Comparison of ENCODE assay signal across 8 mouse cellular contexts in genomic region chr2:119897090-119897732, GRCm38 (mm10). TPM values are rescaled to one million over a fixed set of nuclear protein-coding genes. Genes with fewer than 3 reads are reported as not detected.
A peak's percentile ranks its signal among the peaks of the same experiment; 100 is the strongest.
DNase-seq lines count a peak whose midpoint lies in the region; ATAC-seq and TF ChIP-seq lines count a peak whose summit lies in the region.

Gene Mga, plus strand, starts transcription at chr2:119897228.

- H3K4me3 ChIP-seq in C2C12 (ENCODE audit: insufficient read depth, poor library complexity, severe bottlenecking) (peak within 1 kb of the TSS; percentile 28), myocyte (peak within 1 kb of the TSS; percentile 32)
- H3K4me3 ChIP-seq in erythroblast, embryonic 14.5 days (replicated peaks): peak within 1 kb of the TSS; percentile 70
- H3K4me3 ChIP-seq in heart, embryonic 11.5 days (ENCODE audit: low read depth, low read length): peak within 1 kb of the TSS; percentile 63
- peak within 1 kb of the TSS; percentile 68 for H3K4me3 ChIP-seq in kidney, embryonic 16.5 days (ENCODE audit: low read length)
- peak within 1 kb of the TSS; percentile 55 for H3K4me3 ChIP-seq in liver, adult 2 months (ENCODE audit: insufficient read depth, low read depth, low read length)

- H3K4me1 ChIP-seq in erythroblast, embryonic 14.5 days (ENCODE audit: control insufficient read depth): peaks cover 24% of the 10 kb centered on the region
- peaks cover 10% of the 10 kb centered on the region for H3K4me1 ChIP-seq in heart, embryonic 11.5 days (ENCODE audit: control insufficient read depth, insufficient read depth, low read length)
- H3K4me1 ChIP-seq in kidney, embryonic 16.5 days (ENCODE audit: insufficient read depth, low read length): peaks cover 20% of the 10 kb centered on the region
- peaks cover 7% of the 10 kb centered on the region for H3K4me1 ChIP-seq in liver, adult 2 months (ENCODE audit: control insufficient read depth, insufficient read depth, low read length)

- peak within 1 kb of the TSS; percentile 48 for H3ac ChIP-seq in C2C12 (ENCODE audit: control insufficient read depth, insufficient read length, low read depth)
- peak within 1 kb of the TSS; percentile 15 for H3ac ChIP-seq in myocyte (ENCODE audit: control insufficient read depth, insufficient read length)

- TF ChIP-seq POLR2A in brain, embryonic 14.5 days (IDR thresholded peaks at IDR 0.05; ENCODE audit: borderline replicate concordance, extremely low read depth, insufficient read depth, insufficient read length, poor library complexity, severe bottlenecking): peak; percentile 38; the same call in 1 of the 2 replicates
- TF ChIP-seq POLR2A in liver, adult 2 months (IDR thresholded peaks at IDR 0.05; ENCODE audit: extremely low read depth, insufficient read depth, low read length): no peak
- TF ChIP-seq POLR2A in myocyte (IDR thresholded peaks at IDR 0.05; ENCODE audit: insufficient read length, low read depth): peak; percentile 45

- peak within 1 kb of the TSS; percentile 97 for H3K4me2 ChIP-seq in heart, embryonic 11.5 days
- H3K4me2 ChIP-seq in kidney, embryonic 16.5 days (replicated peaks; ENCODE audit: low read depth, low read length): peak within 1 kb of the TSS; percentile 98
- peak within 1 kb of the TSS; percentile 86 for H3K4me2 ChIP-seq in myocyte (ENCODE audit: low read depth)

- TF ChIP-seq CTCF in C2C12 (IDR thresholded peaks at IDR 0.05; ENCODE audit: control insufficient read depth, insufficient read depth, insufficient read length): no peak
- no peak for TF ChIP-seq CTCF in brain, embryonic 14.5 days (IDR thresholded peaks at IDR 0.05; ENCODE audit: borderline replicate concordance, extremely low read depth, insufficient read depth, insufficient read length)
- no peak for TF ChIP-seq CTCF in liver, adult 2 months (IDR thresholded peaks at IDR 0.05; ENCODE audit: low read depth, low read length)

- under 1% methylated on average over 58 of the region's 58 CpGs for WGBS in heart, embryonic 11.5 days (ENCODE audit: insufficient replicate concordance)
- under 1% methylated on average over 58 of the region's 58 CpGs for WGBS in kidney, embryonic 16.5 days
- 2% methylated on average over 58 of the region's 58 CpGs for WGBS in liver, adult 2 months

- DNase-seq in brain, embryonic 14.5 days (ENCODE audit: low read depth): peak; percentile 99
- DNase-seq in liver, adult 2 months (ENCODE audit: extremely low read depth, low read depth, low spot score): peak; percentile 72
- DNase-seq in splenic B cell, adult 2 months (ENCODE audit: low read depth, low spot score): peak; percentile 99

- peaks cover 61% of the 10 kb centered on the region for H3K79me2 ChIP-seq in C2C12 (ENCODE audit: control insufficient read depth, insufficient read depth)
- H3K79me2 ChIP-seq in liver, adult 2 months (ENCODE audit: control insufficient read depth, insufficient read depth, low read length): peaks cover 3% of the 10 kb centered on the region; the same call in 1 of the 2 replicates
- H3K79me2 ChIP-seq in myocyte (ENCODE audit: control insufficient read depth, insufficient read depth): peaks cover 50% of the 10 kb centered on the region

- peaks cover 44% of the 10 kb centered on the region for H3K79me3 ChIP-seq in C2C12 (ENCODE audit: low read depth)

- H3K36me3 ChIP-seq in C2C12 (ENCODE audit: control insufficient read depth, insufficient read depth) (peaks cover 2% of the 10 kb centered on the region), myocyte (ENCODE audit: control insufficient read depth, insufficient read depth) (no peaks in the 10 kb centered on the region)
- H3K36me3 ChIP-seq in erythroblast, embryonic 14.5 days (ENCODE audit: control insufficient read depth): peaks cover 2% of the 10 kb centered on the region; the same call in 1 of the 2 replicates
- H3K36me3 ChIP-seq in heart, embryonic 11.5 days (ENCODE audit: control insufficient read depth, insufficient read depth, low read length): no peaks in the 10 kb centered on the region
- 0 out of 2 replicates have a peak, but pooled peaks cover 2% of the 10 kb centered on the region for H3K36me3 ChIP-seq in kidney, embryonic 16.5 days (ENCODE audit: insufficient read depth, low read length)
- H3K36me3 ChIP-seq in liver, adult 2 months (ENCODE audit: control insufficient read depth, insufficient read depth, low read length): no peaks in the 10 kb centered on the region
- H3K36me3 ChIP-seq in splenic B cell, adult 2 months (ENCODE audit: control insufficient read depth, insufficient read depth, low read length, poor library complexity, severe bottlenecking): no peaks in the 10 kb centered on the region

- peak within 1 kb of the TSS; percentile 78 for H3K9ac ChIP-seq in heart, embryonic 11.5 days (ENCODE audit: low read depth, low read length)
- peak within 1 kb of the TSS; percentile 70 for H3K9ac ChIP-seq in kidney, embryonic 16.5 days (replicated peaks; ENCODE audit: low read length)
- H3K9ac ChIP-seq in liver, adult 2 months (ENCODE audit: low read depth, low read length): peak within 1 kb of the TSS; percentile 32; the same call in 1 of the 2 replicates

- H3K9me3 ChIP-seq in erythroblast, embryonic 14.5 days (ENCODE audit: control insufficient read depth, low read length): no peaks in the 10 kb centered on the region
- no peaks in the 10 kb centered on the region for H3K9me3 ChIP-seq in heart, embryonic 11.5 days (replicated peaks; ENCODE audit: control insufficient read depth, low read length)
- no peaks in the 10 kb centered on the region for H3K9me3 ChIP-seq in kidney, embryonic 16.5 days (ENCODE audit: low read length)

- peak within 1 kb of the TSS; percentile 90 for H3K27ac ChIP-seq in heart, embryonic 11.5 days (ENCODE audit: low read depth, low read length)
- peak within 1 kb of the TSS; percentile 94 for H3K27ac ChIP-seq in kidney, embryonic 16.5 days (ENCODE audit: low read length)
- peak within 1 kb of the TSS; percentile 32; the same call in 1 of the 2 replicates for H3K27ac ChIP-seq in liver, adult 2 months (replicated peaks; ENCODE audit: insufficient read depth, low read depth, low read length)

- H3K27me3 ChIP-seq in C2C12 (ENCODE audit: control insufficient read depth, insufficient read depth, insufficient read length): no peaks in the 10 kb centered on the region
- no peaks in the 10 kb centered on the region for H3K27me3 ChIP-seq in erythroblast, embryonic 14.5 days (ENCODE audit: control insufficient read depth)
- no peaks in the 10 kb centered on the region for H3K27me3 ChIP-seq in heart, embryonic 11.5 days (ENCODE audit: control insufficient read depth, insufficient read depth, low read length)
- no peaks in the 10 kb centered on the region for H3K27me3 ChIP-seq in kidney, embryonic 16.5 days (ENCODE audit: insufficient read depth, low read length)
- H3K27me3 ChIP-seq in liver, adult 2 months (ENCODE audit: control insufficient read depth, insufficient read depth, low read length): no peaks in the 10 kb centered on the region
- H3K27me3 ChIP-seq in myocyte (ENCODE audit: control insufficient read depth, insufficient read depth, insufficient read length): no peaks in the 10 kb centered on the region
- H3K27me3 ChIP-seq in splenic B cell, adult 2 months (ENCODE audit: control insufficient read depth, insufficient read depth, low read length, poor library complexity, severe bottlenecking): no peaks in the 10 kb centered on the region

- ATAC-seq in heart, embryonic 11.5 days (replicated peaks; ENCODE audit: insufficient number of reproducible peaks, low FRiP score, low TSS enrichment): peak; percentile 95
- ATAC-seq in kidney, embryonic 16.5 days (ENCODE audit: low FRiP score, low TSS enrichment): peak; percentile 98

TF ChIP-seq in C2C12, 6 proteins besides CTCF, POLR2A, EP300 and RAD21:
- TF ChIP-seq MYOD1 (IDR thresholded peaks at IDR 0.05; ENCODE audit: control insufficient read depth, insufficient read length, low read depth) (no peak), FOSL1 (IDR thresholded peaks at IDR 0.05; ENCODE audit: insufficient read depth, low read length, poor library complexity, severe bottlenecking) (no peak), MYOG (IDR thresholded peaks at IDR 0.05; ENCODE audit: control insufficient read depth, extremely low read depth, insufficient read length) (no peak), CEBPB (IDR thresholded peaks at IDR 0.05; ENCODE audit: low read depth) (no peak), MAX (IDR thresholded peaks at IDR 0.05) (peak; percentile 76)
TF ChIP-seq in C2C12: peak in this region for 1.

TF ChIP-seq in myocyte, 11 proteins besides CTCF, POLR2A, EP300 and RAD21:
- TF ChIP-seq SRF (IDR thresholded peaks at IDR 0.05; ENCODE audit: control insufficient read depth, insufficient read length, low read depth): no peak
- TF ChIP-seq POLR2AphosphoS2 (IDR thresholded peaks at IDR 0.05; ENCODE audit: insufficient read length, low read depth): peak; percentile 63
- peak in 1 of 3 experiments; percentile 15 for TF ChIP-seq MYOG (IDR thresholded peaks at IDR 0.05; ENCODE audit: control insufficient read depth in 1 of 3, insufficient read depth in 1 of 3, insufficient read length in 2 of 3, low read depth in 2 of 3)
- TF ChIP-seq USF1 (IDR thresholded peaks at IDR 0.05; ENCODE audit: low read depth): no peak

RNA-seq across cellular contexts. Expression of gene Mga, which starts in this region (rescaled TPM):
- polyA plus RNA-seq in C2C12 (2012; fragmentation: generic; extraction: Trizol): 3.3 TPM
- 22.7 and 31.0 TPM in 2 replicates for polyA plus RNA-seq in brain, embryonic 14.5 days (2012; rRNA removed)
- 0.01 and 0.02 TPM in 2 replicates for polyA plus RNA-seq in erythroblast, embryonic 14.5 days (2012)
- polyA plus RNA-seq in heart, embryonic 11.5 days (2014; fragmentation: Nextera tagmentation; extraction: Ambion mirVana): 20.2 and 30.1 TPM in 2 replicates
- 24.7 and 28.3 TPM in 2 replicates for polyA plus RNA-seq in kidney, embryonic 16.5 days (2015; fragmentation: Nextera tagmentation; extraction: Ambion mirVana)
- total RNA-seq in liver, adult 2 months (2014; rRNA removed): 22.0 and 30.4 TPM in 2 replicates
- polyA plus RNA-seq in liver, adult 2 months (2012; rRNA removed): 5.5 and 7.0 TPM in 2 replicates
- 3.4 TPM for polyA plus RNA-seq in myocyte (2012; fragmentation: generic; extraction: Trizol)

Comparison
In these comparisons a context has a peak if more than half of its experiments do, and no peak if none do; other contexts are left out.
1. Peak in every context shown above with its lines: DNase-seq, ATAC-seq, H3K4me3 ChIP-seq and H3K27ac ChIP-seq.
2. H3K27ac ChIP-seq: peak in every context shown above with its lines; median percentile 94 in kidney, embryonic 16.5 days; 90 in heart, embryonic 11.5 days; 32 in liver, adult 2 months.